Mouse (Mus musculus) spleen, adult 2 months (tissue): ENCODE data around the gene Slc22a17. TPM values are rescaled to one million over a fixed set of nuclear protein-coding genes. Genes with fewer than 3 reads are reported as not detected.

Experiments
- DNase-seq, 2 experiments: peaks; one replicate each; pipeline versions ENCODE4 v3.0.0 to v3.0.0-alpha.2; 2012 to 2021; ENCODE audit warnings: low spot score in 2 of 2, low read depth in 1 of 2
- H3K27ac ChIP-seq: fragments of 200-500 bp; 2 replicates; pipeline ENCODE4 v1.5.1; 2012; ENCODE audit warnings: low read length, inconsistent platforms; ENCODE audit not compliant: insufficient read depth
- H3K27me3 ChIP-seq: fragments of 200-500 bp; 2 replicates; pipeline ENCODE4 v1.6.1; 2012; ENCODE audit warnings: mild to moderate bottlenecking, moderate library complexity, low read length, inconsistent platforms; ENCODE audit not compliant: control insufficient read depth, insufficient read depth
- H3K36me3 ChIP-seq: fragments of 200-500 bp; 2 replicates; pipeline ENCODE4 v1.6.1; 2012; ENCODE audit warnings: mild to moderate bottlenecking, low read length, inconsistent platforms; ENCODE audit not compliant: control insufficient read depth, insufficient read depth
- H3K4me1 ChIP-seq: fragments of 200-500 bp; 2 replicates; pipeline ENCODE4 v1.6.1; 2011; ENCODE audit warnings: inconsistent platforms; ENCODE audit not compliant: control insufficient read depth, insufficient read depth, insufficient read length
- H3K4me3 ChIP-seq: fragments of 200-500 bp; 2 replicates; pipeline ENCODE4 v1.5.1; 2011; ENCODE audit warnings: mild to moderate bottlenecking, inconsistent platforms; ENCODE audit not compliant: insufficient read depth, insufficient read length; ENCODE audit errors: extremely low read depth
- CTCF ChIP-seq: fragments of 200-500 bp; IDR thresholded peaks from 2 replicates; pipeline ENCODE4 v1.5.1; 2011; ENCODE audit warnings: mild to moderate bottlenecking, inconsistent platforms; ENCODE audit not compliant: insufficient read depth, insufficient read length, insufficient replicate concordance; ENCODE audit errors: extremely low read depth
- POLR2A ChIP-seq: fragments of 200-500 bp; IDR thresholded peaks from 2 replicates; pipeline ENCODE4 v1.6.1; 2011; ENCODE audit warnings: low read depth, low read length, inconsistent platforms
- WGBS: fragments of 180-500 bp; shearing (Covaris S2); methylation state at CpG from one replicate; pipeline ENCODE4 v1.1.7; 2018; 5-methylcytosine and 5-hydroxymethylcytosine counted together
- polyA plus RNA-seq: library from polyadenylated mRNA; depleted of rRNA; stranded (reverse); fragments of >200 nt; gene quantifications from 2 replicates; pipeline ENCODE4 v1.2.3, GENCODE M21; 2012

Slc22a17 gene
- polyA plus RNA-seq, 1 experiment = 18.5 TPM

DNA sequence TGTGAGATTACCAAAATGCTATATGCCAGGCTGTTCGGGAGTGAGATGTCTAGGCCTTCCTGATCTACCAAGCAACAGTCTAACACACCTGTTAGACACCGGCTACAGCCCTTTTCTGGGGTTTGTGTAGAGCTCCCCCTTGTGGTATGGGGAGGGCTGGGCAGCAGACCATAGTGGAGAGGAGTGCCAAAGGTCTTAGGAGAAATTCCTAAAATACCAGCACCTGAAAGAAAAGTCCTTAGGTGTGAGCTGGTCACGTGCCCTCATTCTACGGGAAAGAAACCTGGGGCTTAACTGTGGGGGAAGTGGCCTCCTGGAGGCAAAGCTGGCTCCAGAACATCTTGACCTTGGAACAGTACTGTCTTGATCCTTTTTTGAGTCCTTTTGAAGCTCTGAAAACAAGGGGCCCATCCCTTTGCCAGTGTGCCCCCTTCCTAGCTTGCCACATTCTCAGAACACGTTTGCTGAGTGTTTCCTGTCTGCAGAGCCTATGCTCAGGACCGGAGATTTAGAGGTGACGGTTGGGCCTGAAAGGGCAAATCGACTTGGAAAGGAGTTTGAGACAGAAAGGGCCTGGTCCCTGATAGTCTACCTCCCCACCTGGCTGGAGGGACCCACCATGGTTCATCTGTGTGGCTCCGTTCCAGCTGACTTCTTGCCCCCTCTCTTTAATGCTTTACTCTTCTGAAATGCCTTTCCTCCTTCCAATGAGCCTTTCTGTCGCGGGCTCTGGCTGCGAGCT is 26.7 kb upstream of the Slc22a17 start:
- WGBS = 55% methylated on average over 12 of the region's 12 CpGs
- no peak overlapping the region for H3K4me3 ChIP-seq
- no peaks in the 10 kb centered on the region for H3K4me1 ChIP-seq
- H3K27me3 ChIP-seq = no peaks in the 10 kb centered on the region
- DNase-seq = peak; percentile 29 to 55
- H3K36me3 ChIP-seq = no peaks in the 10 kb centered on the region
- TF ChIP-seq CTCF = peak; percentile 70; the same call in 1 of the 2 replicates
- no peak for TF ChIP-seq POLR2A
- no peak overlapping the region for H3K27ac ChIP-seq

- 82% methylated on average over 15 of the region's 15 CpGs for WGBS
- 0 out of 2 replicates have a peak, but pooled peaks cover 1% of the 10 kb centered on the region for H3K27me3 ChIP-seq
- TF ChIP-seq POLR2A (no peak), CTCF (no peak)
- DNase-seq = no peak
- H3K27ac ChIP-seq = no peak overlapping the region
- H3K36me3 ChIP-seq = no peaks in the 10 kb centered on the region
- H3K4me3 ChIP-seq = no peak overlapping the region
- H3K4me1 ChIP-seq = no peaks in the 10 kb centered on the region
Observed at GRCm38 (mm10) chr14:54938431-54939219, 25.7 kb upstream of the Slc22a17 start.

DNA sequence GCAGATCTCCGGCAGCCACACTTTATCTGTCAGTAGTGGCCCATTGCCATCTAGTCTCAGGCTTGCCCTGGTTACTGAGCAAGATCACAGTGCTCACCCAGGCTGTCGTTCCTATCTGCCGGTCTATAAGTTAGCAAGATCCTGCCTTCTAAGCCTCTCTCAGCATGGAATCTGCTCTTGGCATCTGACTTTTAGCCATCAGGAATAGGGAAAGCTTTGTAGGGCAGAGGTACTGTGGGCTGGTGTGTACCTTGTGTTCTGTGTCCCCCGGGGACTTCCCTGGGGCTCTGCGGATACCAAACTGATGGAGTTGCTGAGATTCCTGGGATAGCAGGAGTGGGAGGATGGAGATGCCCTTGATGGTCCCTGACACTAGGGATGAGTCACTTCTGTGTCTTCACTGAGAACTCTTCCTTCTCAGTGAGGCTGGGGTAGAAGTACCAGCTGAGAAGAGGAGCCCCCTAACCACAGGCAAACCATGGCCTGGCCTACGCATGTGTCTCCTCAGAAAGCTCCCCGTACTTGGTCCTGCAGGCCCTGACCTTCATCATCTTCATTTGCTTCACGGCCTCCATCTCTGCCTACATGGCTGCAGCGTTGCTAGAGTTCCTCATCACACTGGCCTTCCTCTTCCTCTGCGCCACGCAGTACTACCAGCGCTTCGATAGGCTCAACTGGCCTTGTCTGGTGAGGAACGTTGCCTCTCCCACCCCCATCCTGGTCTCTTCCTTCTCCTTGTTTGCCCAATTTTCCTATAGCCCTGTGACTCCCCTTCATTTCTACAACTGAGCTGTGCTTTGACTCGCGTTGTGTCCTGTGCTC is 24.6 kb upstream of the Slc22a17 start:
- Histone ChIP-seq H3K4me3 (no peak overlapping the region), H3K27ac (no peak overlapping the region), H3K27me3 (0 out of 2 replicates have a peak, but pooled peaks cover 1% of the 10 kb centered on the region), H3K36me3 (no peaks in the 10 kb centered on the region), H3K4me1 (no peaks in the 10 kb centered on the region)
- whole genome bisulfite sequencing = 89% methylated on average over 16 of the region's 16 CpGs
- TF ChIP-seq POLR2A = no peak
- DNase-seq = no peak

DNA sequence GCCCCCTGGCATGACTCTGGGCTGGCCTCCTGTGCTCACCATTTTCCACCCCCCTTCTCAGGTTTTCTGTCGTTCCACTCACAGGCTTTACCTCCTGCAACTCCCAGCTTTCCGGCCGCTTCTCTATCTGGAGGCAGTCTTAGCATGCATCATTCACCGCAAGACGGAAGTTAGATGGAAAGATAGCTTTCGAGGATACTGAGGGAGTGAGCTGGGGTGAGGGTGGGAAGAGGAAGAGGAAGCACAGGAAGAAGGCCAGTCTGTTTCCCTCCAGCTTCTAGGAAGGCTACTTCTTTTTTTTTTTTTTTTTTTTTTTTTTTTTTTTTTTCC is 23.9 kb upstream of the Slc22a17 start:
- Histone ChIP-seq H3K4me1 (no peaks in the 10 kb centered on the region), H3K36me3 (no peaks in the 10 kb centered on the region), H3K27ac (no peak overlapping the region), H3K4me3 (no peak overlapping the region), H3K27me3 (0 out of 2 replicates have a peak, but pooled peaks cover 1% of the 10 kb centered on the region)
- WGBS = 37% methylated on average over 6 of the region's 6 CpGs
- TF ChIP-seq CTCF = no peak
- no peak for TF ChIP-seq POLR2A
- DNase-seq = no peak

DNA sequence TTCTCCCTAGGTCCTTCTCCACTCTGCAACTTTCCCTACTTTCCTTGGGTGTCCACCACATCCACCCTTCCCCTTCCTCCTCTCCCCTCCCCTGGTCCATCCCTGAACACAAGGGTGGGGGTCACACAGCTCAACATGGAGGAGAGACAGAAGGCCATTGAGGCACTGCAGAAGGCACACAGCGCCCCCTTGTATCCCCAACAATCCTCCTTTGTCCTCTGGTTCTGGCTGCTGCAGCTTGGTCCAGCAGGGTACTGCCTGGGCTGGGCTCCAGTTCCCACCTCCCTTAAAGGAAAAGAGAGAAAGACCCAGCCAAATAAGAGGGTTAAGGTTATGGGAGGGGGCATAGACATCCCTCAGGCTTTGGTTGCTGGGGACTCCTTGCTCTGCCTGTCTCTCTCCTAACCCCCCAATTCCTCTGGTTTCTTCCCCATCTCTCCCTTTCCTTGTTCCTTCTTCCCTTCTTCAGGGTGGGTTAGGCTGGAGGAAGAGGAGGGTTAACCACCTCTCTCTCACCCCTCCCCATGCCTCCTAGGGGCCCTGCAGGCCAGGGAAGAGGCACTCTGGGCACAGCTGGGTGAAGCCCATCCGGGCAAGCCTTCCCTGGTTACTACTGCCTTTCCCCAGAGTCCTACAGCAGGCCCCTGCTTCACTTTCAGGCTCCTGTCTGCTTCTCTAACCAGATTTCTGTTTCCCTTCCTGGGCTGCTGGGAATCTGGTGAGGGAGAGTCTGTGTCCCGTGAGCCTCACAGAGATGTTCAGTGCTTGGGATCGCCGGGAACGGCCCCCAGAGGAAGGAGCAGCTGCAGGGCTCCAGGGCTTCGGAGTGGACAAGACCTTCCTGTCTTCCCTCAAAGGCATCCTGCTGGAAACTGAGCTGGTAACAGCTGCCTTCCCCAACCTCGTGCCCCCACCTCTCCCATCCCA is 23.2 kb upstream of the Slc22a17 start, which contains the start of gene Cmtm5:
Gene Cmtm5 (plus strand): TSS at position 358 of the 927 bp plus-strand sequence.
- no peak within 1 kb of the TSS for H3K4me3 ChIP-seq
- 0 out of 2 replicates have a peak, but pooled peaks cover 1% of the 10 kb centered on the region for H3K27me3 ChIP-seq
- no peaks in the 10 kb centered on the region for H3K4me1 ChIP-seq
- no peaks in the 10 kb centered on the region for H3K36me3 ChIP-seq
- no peak for TF ChIP-seq CTCF
- no peak for TF ChIP-seq POLR2A
- DNase-seq = no peak
- 45% methylated on average over 8 of the region's 8 CpGs for WGBS
- H3K27ac ChIP-seq = no peak within 1 kb of the TSS

DNA sequence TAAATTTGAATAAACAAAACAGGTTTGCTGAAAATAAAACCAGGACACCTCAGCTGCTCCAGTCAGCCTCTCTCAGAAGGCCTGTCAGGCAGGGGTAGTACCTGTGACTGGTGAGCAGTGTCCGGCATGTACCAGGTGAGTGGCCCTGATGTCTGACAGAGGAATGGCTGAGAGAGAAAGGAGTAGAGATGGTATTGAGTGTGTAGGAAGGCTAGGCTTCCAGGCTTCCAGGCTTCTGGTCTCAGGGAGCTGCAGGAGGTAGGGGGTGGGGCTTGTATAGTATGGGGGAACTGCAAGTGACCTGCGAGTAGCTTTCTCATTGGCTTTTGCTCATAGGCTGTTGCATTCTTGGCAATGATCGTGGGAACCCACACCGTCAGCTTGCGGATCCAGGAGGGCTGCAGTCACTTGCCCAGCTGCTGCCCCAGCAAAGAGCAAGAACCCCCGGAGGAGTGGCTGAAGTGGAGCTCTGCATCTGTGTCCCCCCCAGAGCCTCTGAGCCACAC is 19.8 kb upstream of the Slc22a17 start, which contains the start of gene Il25:
Gene Il25 (plus strand): TSS at position 51 of the 506 bp plus-strand sequence.
- Histone ChIP-seq H3K4me3 (no peak within 1 kb of the TSS), H3K27ac (no peak within 1 kb of the TSS), H3K4me1 (no peaks in the 10 kb centered on the region), H3K27me3 (peaks cover 3% of the 10 kb centered on the region; the same call in 1 of the 2 replicates), H3K36me3 (no peaks in the 10 kb centered on the region)
- TF ChIP-seq POLR2A = no peak
- TF ChIP-seq CTCF = no peak
- 81% methylated on average over 6 of the region's 6 CpGs for WGBS
- no peak for DNase-seq
